Mouse (Mus musculus) thymus, adult 2 months (tissue): ENCODE data around the gene Ankrd50.

Experiments
- CTCF ChIP-seq: fragments of 200-500 bp; IDR thresholded peaks from 2 replicates; pipeline ENCODE4 v1.5.1; 2012; ENCODE audit warnings: mild to moderate bottlenecking, control low read depth, low read length, moderate library complexity, borderline replicate concordance; ENCODE audit not compliant: control insufficient read depth, poor library complexity, insufficient read depth; ENCODE audit errors: extremely low read depth
- POLR2A ChIP-seq: fragments of 200-500 bp; IDR thresholded peaks from 2 replicates; pipeline ENCODE4 v1.6.1; 2012; ENCODE audit warnings: mild to moderate bottlenecking, low read length, control low read depth, moderate library complexity; ENCODE audit not compliant: control insufficient read depth, poor library complexity, insufficient read depth; ENCODE audit errors: extremely low read depth

GRCm38 (mm10) chr3:38466139-38466538 is 18.5 kb downstream of the Ankrd50 start:
- TF ChIP-seq CTCF (no peak), POLR2A (no peak)
